Mouse (Mus musculus) yolk sac, embryonic 10.5 days (tissue): Measurements from ENCODE around the gene H2-T24.
A peak's percentile ranks its signal among the peaks of the same experiment; 100 is the strongest.

Source experiments
- DNase-seq: peaks from one replicate; pipeline ENCODE4 v3.0.0-alpha.2; 2017; ENCODE audit warnings: low spot score

Gene H2-T24

GRCm38 (mm10) chr17:35981776-35982175 is 38.6 kb downstream of the H2-T24 start:
- no peak for DNase-seq

- DNase-seq = no peak
Measured at GRCm38 (mm10) chr17:35980363-35980754, 40.0 kb downstream of the H2-T24 start.

- peak; percentile 97 for DNase-seq
Measured at GRCm38 (mm10) chr17:35979401-35980362, 40.7 kb downstream of the H2-T24 start, which contains the start of the genes Gnl1 and Prr3. TSS of gene Gnl1 (plus strand) at chr17:35979851. TSS of gene Prr3 (minus strand) at chr17:35980236.

GRCm38 (mm10) chr17:35978811-35979400 is 41.5 kb downstream of the H2-T24 start:
- DNase-seq = peak; percentile 92

GRCm38 (mm10) chr17:35972131-35972530 is 48.2 kb downstream of the H2-T24 start:
- no peak for DNase-seq

- peak; percentile 97 for DNase-seq
Measured at GRCm38 (mm10) chr17:35969418-35970389, 50.7 kb downstream of the H2-T24 start, which contains the start of gene Abcf1. TSS of gene Abcf1 (minus strand) at chr17:35969761.

GRCm38 (mm10) chr17:35967621-35968020 is 52.7 kb downstream of the H2-T24 start:
- DNase-seq = no peak

- DNase-seq = no peak
Measured at GRCm38 (mm10) chr17:35963279-35963678, 57.1 kb downstream of the H2-T24 start.

- no peak for DNase-seq
Measured at GRCm38 (mm10) chr17:35958533-35959223, 61.7 kb downstream of the H2-T24 start.
